Mouse (Mus musculus) neural tube, embryonic 10.5 days (tissue): ENCODE measurements around the gene Nsg1.

Source experiments
- DNase-seq: peaks from one replicate; pipeline ENCODE4 v3.0.0-alpha.2; 2017; ENCODE audit warnings: low spot score; ENCODE audit errors: extremely low spot score

Gene Nsg1

GRCm38 (mm10) chr5:38159634-38160413 lies at the start of gene Nsg1:
TSS of gene Nsg1 (minus strand) at chr5:38159907.
- DNase-seq: no peak

GRCm38 (mm10) chr5:38208985-38209384 lies 49.3 kb upstream of the Nsg1 start:
- DNase-seq: no peak

DNA sequence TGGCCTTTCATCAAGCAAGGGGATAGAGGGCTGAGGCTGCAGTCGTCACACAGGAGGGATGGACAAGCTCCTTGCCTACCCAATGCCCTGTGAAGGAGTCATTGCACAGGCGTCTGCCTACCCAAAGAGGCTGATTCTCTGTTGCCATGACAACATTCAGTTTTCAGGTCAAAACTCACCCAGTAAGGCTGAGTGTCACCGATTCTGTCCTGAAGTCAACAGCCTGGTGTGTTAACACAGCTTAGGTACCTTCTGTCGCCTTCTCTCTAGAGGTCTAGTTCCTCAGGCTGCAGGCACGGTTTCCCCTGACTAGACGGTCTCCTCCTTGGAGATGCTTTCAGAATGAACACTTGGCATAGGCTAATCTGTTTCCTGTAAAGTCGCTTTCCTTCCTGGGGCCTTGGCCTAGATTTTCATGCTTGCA lies 45.6 kb upstream of the Nsg1 start:
- DNase-seq: no peak

DNA sequence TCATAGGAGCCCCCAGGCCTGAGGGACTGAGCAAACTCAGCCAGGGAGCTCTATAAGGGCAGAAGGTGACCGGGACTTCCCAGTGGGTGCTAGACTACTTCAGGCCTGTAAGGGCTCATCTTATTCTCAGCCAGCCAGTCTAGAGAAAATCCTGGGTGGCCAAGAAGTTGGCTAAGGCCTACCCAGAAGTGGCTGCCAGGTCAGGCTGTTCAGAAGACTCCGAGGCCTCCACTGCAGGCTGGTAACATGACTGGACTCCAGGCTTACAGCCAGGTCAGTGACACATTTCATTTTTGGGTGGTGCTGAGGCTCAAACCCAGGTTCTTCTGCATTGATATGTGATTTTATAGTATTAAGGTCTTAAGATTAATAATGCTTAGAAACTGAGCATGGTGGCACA lies 40.0 kb upstream of the Nsg1 start:
- no peak for DNase-seq

DNA sequence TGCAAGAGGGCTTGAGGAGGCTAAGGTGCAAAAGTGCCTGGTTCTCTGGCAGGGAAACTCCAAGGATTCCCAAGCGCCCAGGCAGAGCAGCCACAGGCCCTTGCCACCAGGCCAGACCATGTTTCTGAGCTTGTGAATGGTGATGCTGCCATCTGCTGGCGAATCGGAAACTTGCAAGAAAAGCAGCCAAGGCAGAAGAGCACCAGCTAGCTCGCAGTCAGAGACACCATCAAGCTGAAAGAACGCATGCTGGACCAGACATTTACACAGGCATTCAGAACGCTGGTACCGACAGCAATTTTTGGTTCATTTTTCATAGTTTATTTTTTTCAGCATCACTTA lies 37.7 kb upstream of the Nsg1 start:
- peak; percentile 91 for DNase-seq

GRCm38 (mm10) chr5:38196821-38197481 lies 37.2 kb upstream of the Nsg1 start:
- DNase-seq: no peak

DNA sequence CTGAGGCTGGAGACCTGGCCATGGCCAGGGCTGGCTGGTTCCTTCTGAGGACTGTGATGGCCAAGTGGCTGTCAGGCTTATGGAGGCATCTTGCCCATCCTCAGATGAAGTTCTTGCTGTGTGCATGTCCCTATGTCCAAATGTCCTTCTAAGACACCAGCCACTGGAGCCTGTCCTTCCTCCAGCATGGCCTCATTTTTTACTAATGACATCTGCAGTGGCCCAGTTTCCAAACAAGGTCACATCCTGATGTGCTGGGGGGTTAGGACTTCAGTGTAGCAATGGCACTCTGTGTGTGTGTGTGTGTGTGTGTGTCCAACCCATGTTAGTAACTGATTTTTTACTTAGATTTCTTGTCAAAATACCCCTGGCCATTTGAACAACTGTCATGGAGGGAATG lies 36.2 kb upstream of the Nsg1 start:
- DNase-seq: no peak

DNA sequence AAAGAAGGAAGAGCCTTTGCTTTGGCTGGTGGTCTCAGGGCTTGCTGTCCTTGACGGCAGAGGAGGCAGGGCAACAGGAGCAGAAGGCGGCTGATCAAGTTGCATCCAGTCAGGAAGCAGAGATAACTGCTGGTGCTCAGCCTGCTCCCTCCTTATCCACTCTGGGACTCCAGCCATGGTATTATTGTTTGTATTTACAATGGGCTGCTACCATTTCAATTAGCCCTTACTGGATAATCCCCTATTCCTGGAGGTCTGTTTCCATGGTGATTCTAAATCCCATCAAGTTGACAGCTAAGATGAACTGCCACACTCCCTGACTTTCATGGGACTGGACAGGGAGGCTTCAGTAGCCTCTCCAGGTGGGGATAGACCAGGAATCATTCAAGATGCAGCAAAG lies 35.2 kb upstream of the Nsg1 start:
- DNase-seq: no peak

DNA sequence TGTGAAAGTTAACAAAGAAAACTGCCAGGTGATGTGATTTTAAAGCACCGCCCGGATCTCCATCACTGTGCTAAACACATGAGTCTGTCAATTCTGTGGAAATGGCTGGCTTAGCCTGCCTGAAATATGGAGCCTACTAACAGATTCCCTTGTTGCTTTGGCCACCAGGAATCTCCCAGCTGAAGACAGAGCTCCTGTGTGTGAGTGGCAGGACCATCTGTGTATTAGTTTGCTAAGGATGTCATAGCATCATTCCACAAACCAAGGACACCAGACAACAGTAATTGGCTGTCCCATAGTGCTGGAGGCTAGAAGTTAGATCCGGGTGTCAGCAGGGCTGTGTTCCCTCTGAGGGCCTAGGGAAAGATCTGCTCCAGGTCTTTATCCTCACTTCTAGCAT lies 31.2 kb upstream of the Nsg1 start:
- no peak for DNase-seq

- DNase-seq: no peak
These were observed 27.3 kb upstream of the Nsg1 start for GRCm38 (mm10) chr5:38187006-38187405.

- no peak for DNase-seq
These were observed 25.1 kb upstream of the Nsg1 start for GRCm38 (mm10) chr5:38184688-38185285.

DNA sequence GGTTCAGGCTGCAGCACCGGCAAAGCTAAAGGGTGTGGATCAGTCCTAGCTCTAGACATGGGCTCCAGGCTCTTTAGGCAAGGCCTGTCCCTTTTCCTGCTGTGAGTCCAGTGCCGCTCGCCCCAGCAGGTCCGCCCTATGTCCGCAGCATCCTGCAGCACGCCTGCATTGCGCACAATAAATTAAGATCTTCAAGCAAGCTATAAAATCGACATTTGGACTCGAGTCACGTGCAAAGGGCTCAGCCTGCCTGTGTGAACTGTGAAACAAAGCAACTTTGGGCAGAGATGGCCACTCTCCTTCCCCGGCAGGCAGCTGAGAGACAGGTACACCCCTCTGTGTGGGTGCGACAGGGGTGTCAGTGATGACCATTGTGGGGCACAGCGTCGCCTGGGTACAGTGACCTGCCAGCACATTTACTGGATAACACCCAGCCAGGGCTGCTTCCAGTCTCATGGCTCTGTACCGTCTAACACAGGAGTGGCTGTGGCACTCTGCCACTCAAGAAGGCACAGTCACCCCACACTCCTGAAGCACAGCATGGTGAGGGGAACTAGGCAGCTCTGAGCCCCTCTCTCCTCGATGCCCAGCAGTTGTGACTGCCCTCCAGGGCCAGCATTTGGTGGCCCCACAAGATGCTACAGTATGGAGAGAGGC lies 14.7 kb upstream of the Nsg1 start:
- no peak for DNase-seq

- DNase-seq: no peak
These were observed 14.1 kb upstream of the Nsg1 start for GRCm38 (mm10) chr5:38173766-38174165.

- DNase-seq: no peak
These were observed 8.8 kb upstream of the Nsg1 start for GRCm38 (mm10) chr5:38168497-38168896.

DNA sequence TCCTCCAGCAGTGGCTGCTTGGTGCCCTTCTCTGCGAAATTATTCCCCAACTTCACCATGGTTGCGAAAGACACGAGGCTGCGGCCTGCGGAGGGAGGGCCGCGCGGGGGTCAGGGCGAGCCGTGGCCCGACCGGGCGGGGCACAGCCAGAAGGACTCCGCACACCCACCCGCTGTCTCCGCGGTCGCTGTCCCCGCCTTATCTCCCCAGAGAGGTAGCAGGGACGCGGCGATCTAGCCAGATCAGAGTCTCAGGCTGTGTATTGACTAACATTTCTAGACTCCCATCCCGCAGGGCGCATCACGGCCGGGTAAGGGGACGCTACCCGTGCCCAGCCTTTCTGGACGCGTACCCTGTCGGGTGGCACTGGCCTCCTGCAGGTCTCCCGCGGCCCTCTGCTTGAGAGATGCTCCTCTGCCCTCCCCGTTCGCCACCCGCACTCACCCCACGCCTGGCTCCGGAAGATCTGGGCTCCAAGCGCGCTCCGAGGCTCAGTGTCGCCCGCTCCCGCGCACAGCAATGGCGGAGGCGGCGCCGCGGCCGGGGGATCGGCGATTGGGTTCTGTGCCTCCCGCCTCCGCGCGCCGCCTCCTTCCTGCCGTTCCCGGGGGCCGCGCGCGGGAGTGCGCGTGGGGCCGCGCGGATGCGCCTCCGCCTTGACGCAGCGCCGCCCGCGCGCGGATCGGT lies 617 bp downstream of the Nsg1 start:
- peak; percentile 76 for DNase-seq

DNA sequence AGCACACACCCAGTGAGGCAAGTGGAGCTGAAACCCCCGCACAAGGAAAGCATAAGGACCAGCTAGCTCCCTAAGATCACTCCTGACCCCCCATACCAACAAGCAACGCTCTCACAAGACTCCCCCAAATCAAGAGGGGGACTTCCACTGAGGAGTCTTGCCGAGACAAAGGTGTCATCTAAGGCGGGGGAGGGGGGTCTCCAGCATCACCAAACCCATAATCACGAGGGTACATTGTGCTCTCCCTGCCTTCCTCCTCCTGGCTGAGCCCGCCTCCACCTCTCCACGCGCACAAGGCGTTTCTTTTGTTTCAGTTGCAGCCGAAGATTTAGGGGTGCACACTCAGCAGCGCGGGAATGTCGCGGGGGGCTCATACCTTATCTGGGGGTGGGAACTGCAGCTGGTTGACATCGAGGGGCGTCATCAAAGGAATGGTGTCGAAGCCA lies 1.2 kb downstream of the Nsg1 start:
- DNase-seq: no peak

DNA sequence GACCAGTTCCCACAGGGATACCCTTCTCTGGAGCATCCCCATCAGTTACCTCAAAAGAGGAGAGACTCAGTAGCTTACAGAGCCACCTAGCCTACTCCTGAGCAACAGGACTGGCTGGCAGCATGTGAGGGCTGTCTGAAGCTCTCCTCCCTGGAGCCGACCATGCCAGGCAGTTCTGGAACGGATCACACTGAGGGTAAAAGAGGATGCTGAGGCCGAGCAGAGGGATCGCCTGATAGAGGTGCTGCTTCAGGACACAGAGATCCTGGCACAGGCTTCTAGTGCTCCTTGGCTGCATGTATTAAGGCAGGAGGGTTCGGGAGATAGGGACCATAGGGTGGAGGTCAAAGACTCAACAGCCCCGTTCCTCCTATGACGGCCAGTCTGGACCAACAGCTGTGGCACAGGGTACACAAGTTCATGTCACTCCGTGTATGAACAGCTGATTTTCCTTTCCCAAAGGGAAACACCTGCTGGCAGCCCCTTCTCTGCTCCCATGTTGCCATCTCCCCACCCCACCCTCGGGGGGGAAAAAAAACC lies 2.2 kb downstream of the Nsg1 start:
- DNase-seq: no peak

GRCm38 (mm10) chr5:38153636-38154035 lies 6.1 kb downstream of the Nsg1 start:
- DNase-seq: no peak

- no peak for DNase-seq
These were observed 7.3 kb downstream of the Nsg1 start for GRCm38 (mm10) chr5:38152201-38153108.

- no peak for DNase-seq
These were observed 8.4 kb downstream of the Nsg1 start for GRCm38 (mm10) chr5:38151264-38151663.
